Mouse (Mus musculus): Measurements from ENCODE around the gene Lcat.

The Lcat gene

GRCm38 (mm10) chr8:105889756-105890465 lies 53.3 kb downstream of the Lcat start:
- no peak for DNase-seq (ENCODE audit: low read depth, low spot score)

Data from brain, embryonic 18.5 days (tissue).